Mouse (Mus musculus): ENCODE measurements around the gene Tlcd2.

DNA sequence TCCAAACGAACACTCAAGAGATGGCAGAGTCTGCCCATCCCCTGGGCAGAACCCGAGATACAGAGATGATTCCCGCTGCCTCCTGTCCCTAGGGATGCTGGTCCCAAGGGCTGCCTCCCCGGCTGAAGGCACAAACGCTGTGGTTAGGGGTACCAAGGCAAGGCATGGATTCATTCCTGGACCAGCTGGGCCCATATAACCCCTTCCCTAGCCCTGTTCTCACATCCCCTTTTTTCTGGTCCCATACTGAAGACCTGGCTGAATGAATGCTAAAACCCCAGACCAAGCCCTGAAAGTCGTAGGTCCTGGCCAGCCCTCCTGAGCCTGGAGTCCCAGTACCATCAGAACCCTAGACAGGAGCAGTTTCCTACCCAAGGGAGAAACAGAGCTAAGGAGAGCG, 20.5 kb upstream of the Tlcd2 start:
- TF ChIP-seq POLR2A (IDR thresholded peaks at IDR 0.05; ENCODE audit: borderline replicate concordance, control insufficient read depth, low read depth, low read length), result no peak
- TF ChIP-seq CTCF (IDR thresholded peaks at IDR 0.05; ENCODE audit: control insufficient read depth, insufficient read depth, low read length), result no peak
